Mouse (Mus musculus): ENCODE data around the gene Ncoa7.

Gene Ncoa7

GRCm38 (mm10) chr10:30802681-30803586 is at the start of gene Ncoa7:
Ncoa7 (minus strand) TSS chr10:30803326.
- peak; percentile 55 to 63 for DNase-seq (ENCODE audit: low spot score in 2 of 2)

GRCm38 (mm10) chr10:30845101-30845825 is 42.1 kb upstream of the Ncoa7 start:
- no peak for DNase-seq (ENCODE audit: low spot score in 2 of 2)

GRCm38 (mm10) chr10:30844191-30845010 is 41.3 kb upstream of the Ncoa7 start:
- peak in 1 of 2 experiments; percentile 7 for DNase-seq (ENCODE audit: low spot score in 2 of 2)

- peak in 1 of 2 experiments; percentile 24 for DNase-seq (ENCODE audit: low spot score in 2 of 2)
Measured at GRCm38 (mm10) chr10:30843438-30844190, 40.5 kb upstream of the Ncoa7 start.

- DNase-seq (ENCODE audit: low spot score in 2 of 2) = peak; percentile 94 to 98
Measured at GRCm38 (mm10) chr10:30842643-30843437, 39.7 kb upstream of the Ncoa7 start, which contains the start of gene Hey2. Hey2 (minus strand) TSS chr10:30842801.

GRCm38 (mm10) chr10:30842228-30842627 is 39.1 kb upstream of the Ncoa7 start:
- no peak for DNase-seq (ENCODE audit: low spot score in 2 of 2)

GRCm38 (mm10) chr10:30840824-30841223 is 37.7 kb upstream of the Ncoa7 start:
- DNase-seq (ENCODE audit: low spot score in 2 of 2) = no peak

GRCm38 (mm10) chr10:30838188-30838587 is 35.1 kb upstream of the Ncoa7 start:
- no peak for DNase-seq (ENCODE audit: low spot score in 2 of 2)

- DNase-seq (ENCODE audit: low spot score in 2 of 2) = no peak
Measured at GRCm38 (mm10) chr10:30825049-30825448, 21.9 kb upstream of the Ncoa7 start.

GRCm38 (mm10) chr10:30810967-30811293 is 7.8 kb upstream of the Ncoa7 start:
- peak; percentile 70 to 82 for DNase-seq (ENCODE audit: low spot score in 2 of 2)

- no peak for DNase-seq (ENCODE audit: low spot score in 2 of 2)
Measured at GRCm38 (mm10) chr10:30810247-30810966, 7.3 kb upstream of the Ncoa7 start.

GRCm38 (mm10) chr10:30803587-30804253 is 594 bp upstream of the Ncoa7 start:
- peak in 1 of 2 experiments; percentile 14 for DNase-seq (ENCODE audit: low spot score in 2 of 2)

- DNase-seq (ENCODE audit: low spot score in 2 of 2) = no peak
Measured at GRCm38 (mm10) chr10:30802033-30802432, 1.1 kb downstream of the Ncoa7 start.

- no peak for DNase-seq (ENCODE audit: low spot score in 2 of 2)
Measured at GRCm38 (mm10) chr10:30799713-30800450, 3.2 kb downstream of the Ncoa7 start.

- DNase-seq (ENCODE audit: low spot score in 2 of 2) = no peak
Measured at GRCm38 (mm10) chr10:30796469-30797261, 6.5 kb downstream of the Ncoa7 start.

- no peak for DNase-seq (ENCODE audit: low spot score in 2 of 2)
Measured at GRCm38 (mm10) chr10:30791016-30791415, 12.1 kb downstream of the Ncoa7 start.

GRCm38 (mm10) chr10:30789521-30789920 is 13.6 kb downstream of the Ncoa7 start:
- DNase-seq (ENCODE audit: low spot score in 2 of 2) = no peak

GRCm38 (mm10) chr10:30788340-30788721 is 14.8 kb downstream of the Ncoa7 start:
- DNase-seq (ENCODE audit: low spot score in 2 of 2) = no peak

All from frontal cortex, postnatal 14 days (tissue).